ENCODE assay signal across 8 mouse cellular contexts in genomic region chr3:145758561-145759378, GRCm38 (mm10). TPM values are rescaled to one million over a fixed set of nuclear protein-coding genes. Genes with fewer than 3 reads are reported as not detected.
DNase-seq lines count a peak whose midpoint lies in the region; ATAC-seq lines count a peak whose summit lies in the region.

Gene Ddah1 (plus strand): TSS chr3:145758675.

- peak; percentile 72 to 89 for DNase-seq in adrenal gland, adult (ENCODE audit: inconsistent age in 2 of 2, low spot score in 1 of 2)
- DNase-seq in cerebellum, postnatal 25 days, result peak; percentile 82 to 86
- peak; percentile 46 for DNase-seq in gastrocnemius, adult 18-20 months (ENCODE audit: low spot score)
- peak; percentile 49 for DNase-seq in left cerebral cortex, adult 11 months (ENCODE audit: low spot score)
- DNase-seq in lung, postnatal 14 days, result peak; percentile 66
- DNase-seq in right cerebral cortex, postnatal 10 days (ENCODE audit: low spot score in 2 of 2), result peak; percentile 83 to 85

- ATAC-seq in hindbrain, embryonic 13.5 days (ENCODE audit: low FRiP score), result peak; percentile 92
- ATAC-seq in inflammation-experienced regulatory T-cells, adult 6 months, result no peak

- WGBS in hindbrain, embryonic 13.5 days, result under 1% methylated on average over 87 of the region's 97 CpGs

- H3K9me3 ChIP-seq in hindbrain, embryonic 13.5 days, result no peaks in the 10 kb centered on the region

- peaks cover 10% of the 10 kb centered on the region; the same call in 1 of the 2 replicates for H3K27me3 ChIP-seq in hindbrain, embryonic 13.5 days

- peak within 1 kb of the TSS; percentile 91 for H3K4me2 ChIP-seq in hindbrain, embryonic 13.5 days

- peak within 1 kb of the TSS; percentile 94 for H3K9ac ChIP-seq in hindbrain, embryonic 13.5 days

- H3K4me1 ChIP-seq in hindbrain, embryonic 13.5 days (replicated peaks), result peaks cover 34% of the 10 kb centered on the region

- no peaks in the 10 kb centered on the region for H3K36me3 ChIP-seq in hindbrain, embryonic 13.5 days

- peak within 1 kb of the TSS; percentile 71 for H3K4me3 ChIP-seq in hindbrain, embryonic 13.5 days

- H3K27ac ChIP-seq in hindbrain, embryonic 13.5 days, result peak within 1 kb of the TSS; percentile 92

RNA-seq across cellular contexts. Expression of gene Ddah1, which starts in this region (rescaled TPM):
- total RNA-seq in gastrocnemius, adult 18-20 months (2021), result 1 to 10 TPM; 2.7 to 4.4 TPM
- 70.1 and 75.7 TPM in 2 replicates for polyA plus RNA-seq in hindbrain, embryonic 13.5 days (2015; fragmentation: Nextera tagmentation; extraction: Ambion mirVana)
- polyA plus RNA-seq in inflammation-experienced regulatory T-cells, adult 6 months (2017; shearing (Covaris generic)), result under 1 TPM in 1 of 3 experiments, not detected in 2; 0.15 TPM

Comparison
In these comparisons a context has a peak if more than half of its experiments do, and no peak if none do; other contexts are left out.
1. RNA of gene Ddah1 (polyA plus RNA-seq): 70.1 to 75.7 TPM in hindbrain, embryonic 13.5 days; 0.15 TPM in inflammation-experienced regulatory T-cells, adult 6 months; every median in the first group is over 10 times any median in the second.
2. Peak in every context shown above with its lines, with median percentiles within 50 percentile points of each other: DNase-seq.